Mouse (Mus musculus) small intestine, adult 2 months (tissue): Measurements from ENCODE around the gene Taf4. TPM values are rescaled to one million over a fixed set of nuclear protein-coding genes. Genes with fewer than 3 reads are reported as not detected.

Source experiments
- H3K27ac ChIP-seq: fragments of 200-500 bp; 2 replicates; pipeline ENCODE4 v1.5.1; 2012; ENCODE audit warnings: low read depth, low read length, control low read depth, inconsistent platforms; ENCODE audit not compliant: insufficient read depth
- H3K27me3 ChIP-seq: fragments of 200-500 bp; 2 replicates; pipeline ENCODE4 v1.6.1; 2012; ENCODE audit warnings: mild to moderate bottlenecking, moderate library complexity, low read length, inconsistent platforms; ENCODE audit not compliant: control insufficient read depth, insufficient read depth
- H3K36me3 ChIP-seq: fragments of 200-500 bp; 2 replicates; pipeline ENCODE4 v1.6.1; 2012; ENCODE audit warnings: mild to moderate bottlenecking, low read length, control low read depth, inconsistent platforms; ENCODE audit not compliant: control insufficient read depth, insufficient read depth
- H3K4me1 ChIP-seq: fragments of 200-500 bp; 2 replicates; pipeline ENCODE4 v1.6.1; 2012; ENCODE audit warnings: low read length, inconsistent platforms, mixed read lengths; ENCODE audit not compliant: control insufficient read depth, insufficient read depth, insufficient read length
- H3K4me3 ChIP-seq: fragments of 200-500 bp; 2 replicates; pipeline ENCODE4 v1.5.1; 2012; ENCODE audit warnings: low read depth, mild to moderate bottlenecking, control low read depth, inconsistent platforms, low read length, moderate library complexity
- CTCF ChIP-seq: fragments of 200-500 bp; IDR thresholded peaks from 2 replicates; pipeline ENCODE4 v1.5.1; 2012; ENCODE audit warnings: low read depth, mild to moderate bottlenecking, control low read depth, inconsistent platforms, low read length, moderate library complexity, mixed read lengths; ENCODE audit not compliant: insufficient replicate concordance, insufficient read length; ENCODE audit errors: extremely low read depth
- POLR2A ChIP-seq: fragments of 200-500 bp; IDR thresholded peaks from 2 replicates; pipeline ENCODE4 v1.6.1; 2012; ENCODE audit warnings: low read depth, mild to moderate bottlenecking, control low read depth, inconsistent platforms, low read length, moderate library complexity
- WGBS: fragments of 180-500 bp; shearing (Covaris S2); methylation state at CpG from one replicate; pipeline ENCODE4 v1.1.7; 2018; 5-methylcytosine and 5-hydroxymethylcytosine counted together
- polyA plus RNA-seq: library from polyadenylated mRNA; depleted of rRNA; stranded (reverse); fragments of >200 nt; gene quantifications from 2 replicates; pipeline ENCODE4 v1.2.3, GENCODE M21; 2012

The Taf4 gene
- polyA plus RNA-seq, 1 experiment: 14.4 TPM

- Histone ChIP-seq H3K36me3 (no peaks in the 10 kb centered on the region; the same call in 1 of the 2 replicates), H3K4me3 (no peak overlapping the region), H3K27me3 (no peaks in the 10 kb centered on the region), H3K4me1 (no peaks in the 10 kb centered on the region; the same call in 1 of the 2 replicates), H3K27ac (no peak overlapping the region)
- TF ChIP-seq CTCF (no peak), POLR2A (no peak)
- 95% methylated on average over 1 of the region's 1 CpGs for WGBS
These were observed 34.8 kb downstream of the Taf4 start for GRCm38 (mm10) chr2:179941696-179942095.

DNA sequence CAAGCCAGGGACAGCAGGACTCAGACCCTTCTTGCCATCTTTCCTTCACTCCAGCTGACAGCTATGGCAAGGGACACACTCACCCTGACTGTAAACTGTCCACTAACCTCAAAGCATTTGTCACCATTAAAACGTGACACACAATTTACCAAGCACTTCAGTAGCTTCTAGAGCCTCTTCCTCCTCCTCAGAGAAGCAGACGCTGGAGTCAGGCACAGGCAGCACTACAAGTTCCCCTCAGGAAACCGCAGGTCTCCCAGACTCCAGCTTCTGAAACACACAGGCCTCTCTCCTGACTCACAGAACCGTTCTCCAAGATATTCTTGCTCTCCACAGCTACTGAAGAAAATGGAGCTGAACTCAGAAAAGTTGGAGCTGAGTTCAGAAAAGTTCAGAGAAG lies 39.4 kb downstream of the Taf4 start:
- Histone ChIP-seq H3K36me3 (peaks cover 22% of the 10 kb centered on the region), H3K4me3 (no peak overlapping the region), H3K4me1 (no peaks in the 10 kb centered on the region; the same call in 1 of the 2 replicates), H3K27ac (no peak overlapping the region), H3K27me3 (no peaks in the 10 kb centered on the region)
- TF ChIP-seq CTCF: no peak
- no peak for TF ChIP-seq POLR2A
- WGBS: 57% methylated on average over 4 of the region's 4 CpGs

GRCm38 (mm10) chr2:179934165-179934564 lies 42.3 kb downstream of the Taf4 start:
- H3K4me3 ChIP-seq: no peak overlapping the region
- H3K36me3 ChIP-seq: peaks cover 43% of the 10 kb centered on the region
- WGBS: 81% methylated on average over 3 of the region's 3 CpGs

GRCm38 (mm10) chr2:179931741-179932140 lies 44.7 kb downstream of the Taf4 start:
- H3K36me3 ChIP-seq: peaks cover 51% of the 10 kb centered on the region
- H3K4me1 ChIP-seq: no peaks in the 10 kb centered on the region
- no peak overlapping the region for H3K4me3 ChIP-seq
- TF ChIP-seq POLR2A: no peak
- TF ChIP-seq CTCF: no peak
- 93% methylated on average over 16 of the region's 16 CpGs for WGBS
- H3K27ac ChIP-seq: no peak overlapping the region
- H3K27me3 ChIP-seq: no peaks in the 10 kb centered on the region

More at GRCm38 (mm10) chr2:179934165-179934564, 42.3 kb downstream of the Taf4 start:
- Histone ChIP-seq H3K27ac (no peak overlapping the region), H3K27me3 (no peaks in the 10 kb centered on the region), H3K4me1 (no peaks in the 10 kb centered on the region)
- no peak for TF ChIP-seq POLR2A
- TF ChIP-seq CTCF: no peak

- Histone ChIP-seq H3K36me3 (peaks cover 60% of the 10 kb centered on the region), H3K27ac (no peak overlapping the region), H3K4me3 (no peak overlapping the region), H3K4me1 (no peaks in the 10 kb centered on the region), H3K27me3 (no peaks in the 10 kb centered on the region)
- 94% methylated on average over 13 of the region's 13 CpGs for WGBS
- TF ChIP-seq POLR2A (no peak), CTCF (no peak)
These were observed 47.3 kb downstream of the Taf4 start for GRCm38 (mm10) chr2:179929166-179929565.

DNA sequence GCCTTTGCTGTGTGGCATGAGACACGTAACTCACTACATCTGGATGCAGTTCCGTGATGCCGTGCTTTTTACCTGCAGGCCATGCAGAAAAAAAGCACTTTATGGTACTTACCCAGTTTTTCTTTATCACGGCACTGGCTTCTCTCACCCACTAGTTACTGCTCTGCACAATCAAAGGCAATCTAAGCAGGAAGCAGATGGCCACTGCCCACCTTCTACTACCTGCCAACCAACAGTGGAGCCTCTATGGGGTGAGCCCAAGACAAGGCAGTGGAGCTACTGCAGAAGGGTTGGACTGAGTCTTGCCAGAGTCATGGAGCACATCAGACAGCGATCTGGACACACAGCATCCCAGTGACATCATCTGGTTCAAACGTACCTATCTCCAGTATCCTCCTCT lies 52.4 kb downstream of the Taf4 start:
- no peak for TF ChIP-seq POLR2A
- TF ChIP-seq CTCF: no peak
- peaks cover 55% of the 10 kb centered on the region for H3K36me3 ChIP-seq

DNA sequence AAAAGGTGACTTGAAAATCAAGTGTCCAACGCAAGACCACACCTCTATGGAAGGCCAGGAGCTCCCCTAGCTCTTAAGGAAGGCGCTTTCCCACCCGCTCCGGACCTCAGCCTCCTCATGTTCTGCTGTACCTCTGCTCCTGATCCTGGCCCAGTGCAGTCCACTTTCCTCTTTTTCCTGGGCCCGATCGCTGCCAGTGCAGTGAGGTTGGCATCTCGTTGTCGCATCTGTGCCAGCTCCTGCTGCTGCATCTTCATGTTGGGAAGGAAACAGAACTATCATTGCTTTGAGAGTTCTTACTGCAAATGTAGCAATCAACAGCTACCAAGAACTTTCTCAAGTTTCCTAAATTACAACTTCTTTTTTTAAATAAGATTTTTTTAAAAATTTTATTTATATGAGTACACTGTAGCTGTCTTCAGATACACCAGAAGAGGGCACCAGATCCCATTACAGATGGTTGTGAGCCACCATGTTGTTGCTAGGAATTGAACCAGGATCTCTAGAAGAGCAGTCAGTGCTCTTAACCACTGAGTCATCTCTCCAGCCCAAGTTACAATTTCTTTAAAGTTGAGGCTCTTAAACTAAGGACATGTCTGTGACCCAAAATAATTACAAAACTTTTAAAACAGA lies 55.3 kb downstream of the Taf4 start:
- no peak for TF ChIP-seq CTCF
- no peak for TF ChIP-seq POLR2A
- 92% methylated on average over 8 of the region's 8 CpGs for WGBS

More for the DNA sequence above, 52.4 kb downstream of the Taf4 start:
- 88% methylated on average over 6 of the region's 6 CpGs for WGBS
- Histone ChIP-seq H3K4me1 (no peaks in the 10 kb centered on the region), H3K4me3 (no peak overlapping the region), H3K27ac (no peak overlapping the region), H3K27me3 (no peaks in the 10 kb centered on the region)

More for the DNA sequence above, 55.3 kb downstream of the Taf4 start:
- no peaks in the 10 kb centered on the region for H3K4me1 ChIP-seq
- no peaks in the 10 kb centered on the region for H3K27me3 ChIP-seq
- H3K27ac ChIP-seq: no peak overlapping the region
- H3K4me3 ChIP-seq: no peak overlapping the region
- H3K36me3 ChIP-seq: peaks cover 59% of the 10 kb centered on the region
